Mouse (Mus musculus): ENCODE results near the gene Cyth1. TPM values are rescaled to one million over a fixed set of nuclear protein-coding genes. Genes with fewer than 3 reads are reported as not detected.
A peak's percentile ranks its signal among the peaks of the same experiment; 100 is the strongest.

The Cyth1 gene
- polyA plus RNA-seq, 1 experiment, result 47.7 TPM

DNA sequence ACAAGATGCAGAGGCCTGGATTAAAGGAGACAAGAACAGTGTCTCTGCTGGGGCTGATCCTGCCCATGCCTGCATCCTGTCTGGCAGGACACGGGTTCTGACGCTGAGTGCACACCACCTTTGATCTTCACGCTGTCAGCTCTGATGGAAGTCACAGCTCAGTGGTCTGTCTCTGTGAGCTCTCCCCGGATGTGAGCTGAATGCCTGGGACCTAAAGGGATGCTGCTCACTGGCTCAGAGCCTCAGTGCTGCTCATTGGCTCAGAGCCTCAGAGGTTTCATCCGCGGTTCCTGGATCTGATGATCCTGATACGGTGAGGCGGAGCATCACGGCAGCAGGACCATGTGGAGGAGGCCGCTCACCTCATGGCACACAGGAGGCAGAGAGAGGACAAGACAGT lies 86.1 kb downstream of the Cyth1 start:
- 51% methylated on average over 10 of the region's 10 CpGs for WGBS
- no peak overlapping the region for H3K4me3 ChIP-seq (ENCODE audit: extremely low read depth, insufficient read depth, insufficient read length)
- DNase-seq (ENCODE audit: low read depth in 1 of 2, low spot score in 2 of 2), result no peak
- no peaks in the 10 kb centered on the region for H3K27me3 ChIP-seq (ENCODE audit: control insufficient read depth, insufficient read depth, low read length)
- peaks cover 3% of the 10 kb centered on the region; the same call in 1 of the 2 replicates for H3K4me1 ChIP-seq (ENCODE audit: control insufficient read depth, insufficient read depth, insufficient read length)
- H3K27ac ChIP-seq (ENCODE audit: insufficient read depth, low read length), result no peak overlapping the region
- TF ChIP-seq POLR2A (IDR thresholded peaks at IDR 0.05; ENCODE audit: low read depth, low read length) (no peak), CTCF (IDR thresholded peaks at IDR 0.05; ENCODE audit: extremely low read depth, insufficient read depth, insufficient read length, insufficient replicate concordance) (no peak)
- H3K36me3 ChIP-seq (ENCODE audit: control insufficient read depth, insufficient read depth, low read length), result peaks cover 44% of the 10 kb centered on the region

DNA sequence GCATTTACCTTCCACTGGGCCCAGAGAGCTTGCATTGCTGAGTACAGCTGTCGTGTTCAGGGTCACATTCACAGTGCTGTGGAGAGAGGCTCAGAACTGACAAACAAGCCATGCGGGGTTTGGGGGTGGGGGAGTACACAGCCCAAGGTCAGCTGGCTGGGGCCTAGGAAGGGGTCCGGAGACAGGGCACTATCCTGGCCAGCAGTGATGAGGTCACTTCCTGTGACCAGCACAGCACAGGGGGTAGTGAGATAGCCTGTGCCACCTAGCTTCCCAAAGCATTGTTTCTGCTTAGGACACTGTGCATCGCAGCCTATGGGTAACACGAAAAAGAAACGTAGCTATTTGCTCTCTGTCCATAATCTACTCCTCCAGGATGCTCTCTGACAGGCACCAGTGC lies 87.2 kb downstream of the Cyth1 start:
- no peak for TF ChIP-seq POLR2A (IDR thresholded peaks at IDR 0.05; ENCODE audit: low read depth, low read length)
- no peak for TF ChIP-seq CTCF (IDR thresholded peaks at IDR 0.05; ENCODE audit: extremely low read depth, insufficient read depth, insufficient read length, insufficient replicate concordance)
- no peak overlapping the region for H3K4me3 ChIP-seq (ENCODE audit: extremely low read depth, insufficient read depth, insufficient read length)
- peaks cover 34% of the 10 kb centered on the region for H3K36me3 ChIP-seq (ENCODE audit: control insufficient read depth, insufficient read depth, low read length)
- H3K27ac ChIP-seq (ENCODE audit: insufficient read depth, low read length), result no peak overlapping the region
- no peak for DNase-seq (ENCODE audit: low read depth in 1 of 2, low spot score in 2 of 2)
- WGBS, result 85% methylated on average over 6 of the region's 6 CpGs
- peaks cover 8% of the 10 kb centered on the region; the same call in 1 of the 2 replicates for H3K4me1 ChIP-seq (ENCODE audit: control insufficient read depth, insufficient read depth, insufficient read length)
- no peaks in the 10 kb centered on the region for H3K27me3 ChIP-seq (ENCODE audit: control insufficient read depth, insufficient read depth, low read length)

DNA sequence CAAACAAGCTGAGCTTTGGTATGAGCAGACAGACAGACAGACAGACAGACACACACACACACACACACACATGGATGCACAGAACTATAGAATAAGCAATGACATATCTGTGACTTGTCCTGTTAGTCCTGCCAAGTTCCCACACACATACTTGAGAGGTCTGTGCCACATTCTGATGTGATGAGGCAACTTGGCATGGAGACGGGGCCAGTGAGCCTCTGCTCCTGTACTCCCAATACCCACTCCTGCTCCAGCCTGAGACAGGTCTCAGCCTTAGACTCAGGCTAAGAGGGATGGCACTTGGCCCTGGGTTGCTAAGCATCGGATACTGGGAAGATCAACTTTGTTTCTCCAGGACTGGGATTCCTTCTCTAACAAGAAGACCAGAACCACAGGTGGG lies 87.6 kb downstream of the Cyth1 start:
- Histone ChIP-seq H3K4me3 (ENCODE audit: extremely low read depth, insufficient read depth, insufficient read length) (no peak overlapping the region), H3K36me3 (ENCODE audit: control insufficient read depth, insufficient read depth, low read length) (peaks cover 31% of the 10 kb centered on the region), H3K27me3 (ENCODE audit: control insufficient read depth, insufficient read depth, low read length) (no peaks in the 10 kb centered on the region), H3K27ac (ENCODE audit: insufficient read depth, low read length) (no peak overlapping the region), H3K4me1 (ENCODE audit: control insufficient read depth, insufficient read depth, insufficient read length) (peaks cover 11% of the 10 kb centered on the region; the same call in 1 of the 2 replicates)
- TF ChIP-seq POLR2A (IDR thresholded peaks at IDR 0.05; ENCODE audit: low read depth, low read length) (no peak), CTCF (IDR thresholded peaks at IDR 0.05; ENCODE audit: extremely low read depth, insufficient read depth, insufficient read length, insufficient replicate concordance) (no peak)
- DNase-seq (ENCODE audit: low read depth in 1 of 2, low spot score in 2 of 2), result no peak
- WGBS, result 87% methylated on average over 2 of the region's 2 CpGs

DNA sequence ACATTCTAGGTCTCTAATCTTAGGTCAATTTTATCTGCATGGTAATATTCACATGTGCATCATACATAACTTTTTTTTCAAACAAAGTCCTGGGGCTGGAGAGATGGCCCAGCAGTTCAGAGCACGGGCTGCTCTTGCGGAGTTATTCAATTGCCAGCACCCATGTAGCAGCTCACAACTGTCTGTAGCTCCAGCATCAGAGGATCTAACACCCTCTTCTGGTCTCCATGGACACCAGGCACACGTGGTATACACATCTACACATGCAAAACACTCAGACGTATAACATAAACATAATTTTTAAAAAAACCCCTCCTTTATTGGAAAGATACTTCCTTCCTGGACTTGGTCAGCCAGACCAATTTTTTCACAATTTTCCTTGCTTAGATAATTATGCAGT lies 89.6 kb downstream of the Cyth1 start:
- Histone ChIP-seq H3K27ac (ENCODE audit: insufficient read depth, low read length) (no peak overlapping the region), H3K4me1 (ENCODE audit: control insufficient read depth, insufficient read depth, insufficient read length) (peaks cover 11% of the 10 kb centered on the region; the same call in 1 of the 2 replicates), H3K27me3 (ENCODE audit: control insufficient read depth, insufficient read depth, low read length) (no peaks in the 10 kb centered on the region), H3K4me3 (ENCODE audit: extremely low read depth, insufficient read depth, insufficient read length) (no peak overlapping the region), H3K36me3 (ENCODE audit: control insufficient read depth, insufficient read depth, low read length) (peaks cover 19% of the 10 kb centered on the region)
- no peak for DNase-seq (ENCODE audit: low read depth in 1 of 2, low spot score in 2 of 2)
- WGBS, result 71% methylated on average over 4 of the region's 4 CpGs
- TF ChIP-seq POLR2A (IDR thresholded peaks at IDR 0.05; ENCODE audit: low read depth, low read length) (no peak), CTCF (IDR thresholded peaks at IDR 0.05; ENCODE audit: extremely low read depth, insufficient read depth, insufficient read length, insufficient replicate concordance) (no peak)

GRCm38 (mm10) chr11:118156480-118157060 lies 91.8 kb downstream of the Cyth1 start:
- peaks cover 6% of the 10 kb centered on the region for H3K36me3 ChIP-seq (ENCODE audit: control insufficient read depth, insufficient read depth, low read length)
- no peaks in the 10 kb centered on the region for H3K27me3 ChIP-seq (ENCODE audit: control insufficient read depth, insufficient read depth, low read length)
- DNase-seq (ENCODE audit: low read depth in 1 of 2, low spot score in 2 of 2), result peak; percentile 65 to 88
- no peak overlapping the region for H3K4me3 ChIP-seq (ENCODE audit: extremely low read depth, insufficient read depth, insufficient read length)
- H3K4me1 ChIP-seq (ENCODE audit: control insufficient read depth, insufficient read depth, insufficient read length), result peaks cover 11% of the 10 kb centered on the region; the same call in 1 of the 2 replicates
- 43% methylated on average over 8 of the region's 8 CpGs for WGBS
- TF ChIP-seq POLR2A (IDR thresholded peaks at IDR 0.05; ENCODE audit: low read depth, low read length), result no peak
- TF ChIP-seq CTCF (IDR thresholded peaks at IDR 0.05; ENCODE audit: extremely low read depth, insufficient read depth, insufficient read length, insufficient replicate concordance), result no peak
- peak overlapping the region; percentile 58 for H3K27ac ChIP-seq (ENCODE audit: insufficient read depth, low read length)

GRCm38 (mm10) chr11:118152964-118153363 lies 95.4 kb downstream of the Cyth1 start:
- no peak for TF ChIP-seq CTCF (IDR thresholded peaks at IDR 0.05; ENCODE audit: extremely low read depth, insufficient read depth, insufficient read length, insufficient replicate concordance)
- TF ChIP-seq POLR2A (IDR thresholded peaks at IDR 0.05; ENCODE audit: low read depth, low read length), result no peak

DNA sequence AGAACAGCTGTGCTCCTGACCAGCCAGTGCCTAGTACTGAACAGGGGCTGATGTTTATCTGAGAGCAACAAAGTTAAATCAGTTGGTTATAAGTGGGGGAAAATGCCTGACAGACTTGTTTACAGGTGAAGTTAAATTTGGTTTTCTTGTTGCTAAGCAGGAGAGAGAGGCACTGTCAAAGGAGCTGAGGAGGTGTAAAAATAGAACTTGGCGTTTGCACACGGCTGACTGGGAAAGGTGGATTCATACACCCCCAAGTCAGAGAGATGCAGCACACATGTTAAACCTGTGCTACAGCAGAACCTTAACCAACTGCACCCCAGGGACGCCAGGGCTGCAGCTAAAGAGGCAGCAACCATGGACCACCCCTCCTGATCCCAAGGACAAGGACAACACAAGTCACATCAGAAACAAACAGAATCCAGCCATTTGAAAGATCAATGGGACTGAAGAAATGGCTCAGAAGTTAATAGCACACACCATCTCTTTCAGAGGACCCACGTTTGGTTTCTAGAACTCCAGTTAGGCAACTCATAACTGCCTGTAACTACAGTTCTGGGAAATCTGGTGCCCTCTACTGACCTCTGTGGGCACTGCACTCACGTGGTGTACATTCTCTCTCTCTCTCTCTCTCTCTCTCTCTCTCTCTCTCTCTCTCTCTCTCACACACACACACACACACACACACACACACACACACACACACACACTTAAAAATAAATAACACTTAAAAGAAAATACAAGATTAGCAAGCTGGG lies 96.8 kb downstream of the Cyth1 start:
- no peak for DNase-seq (ENCODE audit: low read depth in 1 of 2, low spot score in 2 of 2)
- H3K36me3 ChIP-seq (ENCODE audit: control insufficient read depth, insufficient read depth, low read length), result no peaks in the 10 kb centered on the region
- peaks cover 15% of the 10 kb centered on the region for H3K4me1 ChIP-seq (ENCODE audit: control insufficient read depth, insufficient read depth, insufficient read length)
- WGBS, result 84% methylated on average over 5 of the region's 5 CpGs
- H3K27ac ChIP-seq (ENCODE audit: insufficient read depth, low read length), result no peak overlapping the region
- no peak for TF ChIP-seq POLR2A (IDR thresholded peaks at IDR 0.05; ENCODE audit: low read depth, low read length)
- no peak for TF ChIP-seq CTCF (IDR thresholded peaks at IDR 0.05; ENCODE audit: extremely low read depth, insufficient read depth, insufficient read length, insufficient replicate concordance)
- no peak overlapping the region for H3K4me3 ChIP-seq (ENCODE audit: extremely low read depth, insufficient read depth, insufficient read length)
- H3K27me3 ChIP-seq (ENCODE audit: control insufficient read depth, insufficient read depth, low read length), result no peaks in the 10 kb centered on the region

More at GRCm38 (mm10) chr11:118152964-118153363, 95.4 kb downstream of the Cyth1 start:
- 71% methylated on average over 4 of the region's 4 CpGs for WGBS
- no peaks in the 10 kb centered on the region for H3K36me3 ChIP-seq (ENCODE audit: control insufficient read depth, insufficient read depth, low read length)
- peaks cover 12% of the 10 kb centered on the region; the same call in 1 of the 2 replicates for H3K4me1 ChIP-seq (ENCODE audit: control insufficient read depth, insufficient read depth, insufficient read length)
- no peak overlapping the region for H3K27ac ChIP-seq (ENCODE audit: insufficient read depth, low read length)
- DNase-seq (ENCODE audit: low read depth in 1 of 2, low spot score in 2 of 2), result no peak
- no peaks in the 10 kb centered on the region for H3K27me3 ChIP-seq (ENCODE audit: control insufficient read depth, insufficient read depth, low read length)
- H3K4me3 ChIP-seq (ENCODE audit: extremely low read depth, insufficient read depth, insufficient read length), result no peak overlapping the region
